Mouse (Mus musculus) spleen, embryonic (tissue): ENCODE measurements at regions not wholly inside any gene's neighbourhood (a gene's known extent, or its start where the extent isn't known, plus 50 kb on each side); places are given as distances from the start of the nearest gene placed in this dataset.

Experiments used
- CTCF ChIA-PET: fragments of 350-600 bp; sonication (Branson Sonifier 250); formaldehyde crosslinking; loops from one replicate; lab custom pipeline; 2022; lab: Charles Lee

- CTCF ChIA-PET, result no interaction called here
Observed at GRCm38 (mm10) chr4:54161337-54161993, 335.6 kb downstream of the Tmem38b start.

- CTCF ChIA-PET, result no interaction called here
Observed at GRCm38 (mm10) chr4:54162308-54162707, 336.5 kb downstream of the Tmem38b start.

GRCm38 (mm10) chr4:54170202-54170931, 344.5 kb downstream of the Tmem38b start:
- CTCF ChIA-PET, result no interaction called here

GRCm38 (mm10) chr4:54184213-54184612, 358.4 kb downstream of the Tmem38b start:
- CTCF ChIA-PET, result no interaction called here

- CTCF ChIA-PET, result no interaction called here
Observed at GRCm38 (mm10) chr4:54195734-54196133, 369.9 kb downstream of the Tmem38b start.

- CTCF ChIA-PET, result no interaction called here
Observed at GRCm38 (mm10) chr4:54202440-54202839, 376.6 kb downstream of the Tmem38b start.

- CTCF ChIA-PET, result no interaction called here
Observed at GRCm38 (mm10) chr4:54224572-54224971, 398.7 kb downstream of the Tmem38b start.
